Mouse (Mus musculus): ENCODE results near the gene Nbl1.

Gene Nbl1

DNA sequence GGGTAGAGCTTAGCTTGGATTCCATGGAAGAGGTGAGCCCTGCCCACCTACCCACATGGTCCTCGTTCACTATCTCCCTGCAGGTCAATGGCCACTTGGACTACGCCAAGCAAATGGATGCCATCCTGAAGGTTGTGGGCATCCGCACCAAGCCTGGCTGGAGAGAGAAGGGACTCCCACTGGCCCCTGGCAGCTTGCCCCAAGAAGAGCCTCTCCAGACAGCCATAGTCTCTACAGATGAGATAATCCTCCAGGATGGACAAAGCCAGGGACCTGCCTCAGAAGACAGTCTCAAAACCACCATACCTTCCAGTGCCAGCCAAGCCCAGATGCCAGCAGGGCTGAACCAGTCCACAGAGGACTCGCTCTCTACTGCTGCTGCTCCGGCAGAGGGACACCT lies 34.8 kb downstream of the Nbl1 start:
- DNase-seq, result no peak

DNA sequence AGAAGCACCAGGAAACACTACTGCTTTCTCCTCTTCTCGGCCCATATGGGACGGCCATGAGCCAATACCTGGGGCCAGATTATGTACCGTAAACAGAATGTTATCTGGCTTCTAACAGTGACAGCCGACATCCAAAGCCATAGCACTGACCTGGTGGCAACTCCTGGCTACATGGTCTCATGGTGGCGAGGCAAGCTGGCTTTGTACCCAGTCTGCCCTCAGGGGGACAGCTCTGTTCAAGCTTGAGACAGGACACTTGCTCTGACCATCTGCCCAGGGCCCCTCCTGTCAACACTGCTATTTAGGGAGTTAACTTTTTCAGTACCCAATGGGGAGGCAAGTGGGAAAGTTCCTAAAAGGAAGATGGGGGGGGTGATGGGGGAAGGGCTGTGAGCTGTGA lies 35.5 kb downstream of the Nbl1 start:
- DNase-seq, result no peak

DNA sequence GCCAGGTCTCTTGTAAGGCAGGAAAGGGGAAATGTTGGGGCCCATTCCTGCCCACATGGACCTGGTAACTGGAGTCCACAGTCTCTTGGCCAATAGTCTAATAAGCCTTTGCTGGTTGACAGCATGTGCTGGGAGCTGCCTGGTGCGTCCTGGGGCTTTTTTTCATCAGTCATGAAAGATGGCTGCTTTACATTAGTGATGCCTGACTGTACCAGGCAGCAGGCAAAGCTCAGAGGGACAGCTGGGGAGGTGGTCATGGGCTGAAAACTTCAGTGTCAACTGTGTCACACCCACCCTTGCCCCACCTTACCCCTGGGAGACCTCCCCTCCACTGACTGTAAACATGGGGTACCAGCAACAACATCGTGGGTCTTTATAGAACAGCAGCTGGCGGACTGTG lies 37.0 kb downstream of the Nbl1 start:
- DNase-seq, result no peak

DNA sequence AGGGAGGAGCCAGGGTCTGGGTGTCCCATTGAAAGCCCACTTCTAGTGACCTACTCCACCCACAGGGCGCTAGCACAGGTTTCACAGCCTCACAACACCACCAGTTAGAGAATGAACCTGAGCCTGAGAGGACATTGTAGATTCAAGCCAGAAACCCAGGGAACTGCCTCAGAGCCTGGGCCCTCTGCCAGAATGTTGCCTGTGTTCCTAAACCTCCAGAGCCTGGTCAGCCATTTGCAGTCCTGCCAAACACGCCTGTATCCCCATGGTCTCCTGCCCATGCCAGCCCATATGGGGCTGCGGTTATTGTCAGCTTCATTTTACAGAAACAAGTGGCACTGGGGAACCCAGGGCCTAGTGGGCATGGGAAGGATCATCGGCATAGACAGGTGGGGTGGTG lies 37.5 kb downstream of the Nbl1 start:
- DNase-seq, result no peak

DNA sequence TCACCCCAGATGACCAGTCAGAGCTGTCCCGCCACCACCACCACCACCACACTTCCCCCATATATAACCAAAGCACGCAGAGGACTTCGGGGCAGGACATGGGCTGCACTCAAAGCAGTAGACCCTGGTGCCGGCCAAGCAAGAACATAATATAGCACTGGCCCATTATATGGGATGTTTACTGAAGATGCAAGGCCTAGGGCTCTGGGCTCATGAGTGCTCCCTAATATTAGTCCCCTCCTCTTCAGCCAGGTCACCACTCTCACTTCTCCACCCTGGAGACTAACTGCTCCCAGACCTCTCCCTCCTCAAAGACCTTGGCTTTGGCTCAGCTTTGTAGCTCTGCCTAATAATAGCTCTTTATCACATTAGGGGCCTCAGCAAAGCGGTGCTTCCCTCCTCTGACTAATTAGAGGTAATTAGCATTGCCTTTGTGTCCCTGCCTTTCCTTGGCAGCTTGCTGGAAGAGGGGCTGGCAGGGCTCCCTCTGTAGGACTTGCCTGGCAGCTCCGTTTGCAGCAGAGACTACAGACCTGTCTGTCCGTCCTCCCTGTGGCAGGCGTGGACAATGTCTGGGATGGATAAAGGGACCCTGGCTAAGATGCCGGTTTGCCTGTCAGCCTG lies 38.4 kb downstream of the Nbl1 start:
- no peak for DNase-seq

DNA sequence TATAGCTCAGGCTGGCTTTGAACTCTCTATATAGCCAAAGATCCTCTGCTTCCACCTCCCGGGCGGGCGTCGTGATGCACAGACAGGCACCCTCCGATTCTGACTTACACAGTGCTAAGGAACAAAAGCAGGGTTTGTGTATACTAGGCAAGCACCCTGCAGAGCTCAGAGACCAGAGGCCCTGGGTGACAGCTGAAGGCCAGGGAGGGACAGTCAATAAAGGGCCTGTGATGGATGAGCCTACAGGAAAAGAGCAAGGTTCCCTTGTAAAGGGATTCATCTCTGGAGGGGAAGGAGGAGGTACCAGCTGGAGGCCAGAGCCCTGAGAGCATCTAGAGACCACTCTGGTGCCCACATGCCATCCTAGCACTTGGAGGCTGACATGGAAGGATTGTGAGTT lies 39.4 kb downstream of the Nbl1 start:
- DNase-seq, result no peak

DNA sequence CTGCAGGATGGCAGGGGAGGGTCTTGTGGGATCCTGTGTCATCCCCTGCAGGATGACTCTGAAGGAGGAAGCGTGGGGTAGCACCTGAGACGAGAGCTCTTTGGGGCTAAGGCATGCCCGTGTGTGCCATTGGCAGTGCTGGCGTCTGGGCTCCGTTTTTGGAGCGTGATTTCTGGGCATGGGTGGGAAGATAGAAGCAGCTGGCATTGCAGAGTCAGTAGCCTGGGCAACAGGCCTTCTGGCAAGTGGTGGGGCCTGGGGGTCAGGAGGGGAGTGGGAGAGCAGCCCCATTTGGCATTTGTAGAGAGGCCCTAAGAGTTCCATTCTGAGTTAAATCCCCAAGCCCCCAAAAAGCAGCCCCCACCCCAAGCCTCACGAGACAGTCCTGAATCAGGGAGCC lies 40.0 kb downstream of the Nbl1 start:
- DNase-seq, result no peak

DNA sequence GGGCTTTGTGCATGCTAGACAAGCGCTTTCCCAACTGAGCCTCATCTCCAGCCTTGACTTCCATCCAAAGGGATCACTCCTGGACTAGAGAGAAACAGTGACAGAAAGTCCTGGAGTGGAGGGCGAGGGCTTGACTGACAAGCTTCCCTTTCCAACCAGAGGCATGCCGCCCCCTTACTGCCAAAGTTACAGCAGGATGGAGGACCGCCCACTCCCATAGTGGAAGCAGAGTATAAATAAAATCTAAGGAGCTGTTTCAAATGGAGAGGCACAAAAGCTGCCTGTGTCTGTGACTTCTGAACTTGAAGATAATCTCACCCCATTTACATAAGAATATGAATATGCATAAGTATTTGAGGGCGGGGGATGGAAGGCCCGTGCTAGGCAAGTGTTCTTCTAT lies 44.3 kb downstream of the Nbl1 start:
- DNase-seq, result no peak

DNA sequence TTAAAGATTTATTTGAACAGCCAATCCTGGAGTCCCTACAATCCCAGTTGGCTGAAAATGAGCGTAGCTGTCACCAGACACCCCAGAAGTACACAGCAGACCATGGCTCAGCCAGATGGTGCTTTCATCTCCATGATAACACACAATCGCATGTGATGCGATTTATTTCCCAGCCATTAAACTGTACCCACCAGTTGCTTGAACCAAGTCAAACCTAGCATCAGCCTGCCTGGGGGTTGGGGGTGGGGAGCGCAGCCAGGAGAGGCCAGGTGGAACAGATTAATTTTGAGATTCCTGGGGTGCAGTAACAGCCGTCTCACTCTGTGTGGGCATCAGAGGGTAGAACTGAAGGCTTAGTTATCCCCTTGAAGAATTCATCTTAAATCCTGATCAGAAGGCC lies 46.4 kb downstream of the Nbl1 start:
- no peak for DNase-seq

DNA sequence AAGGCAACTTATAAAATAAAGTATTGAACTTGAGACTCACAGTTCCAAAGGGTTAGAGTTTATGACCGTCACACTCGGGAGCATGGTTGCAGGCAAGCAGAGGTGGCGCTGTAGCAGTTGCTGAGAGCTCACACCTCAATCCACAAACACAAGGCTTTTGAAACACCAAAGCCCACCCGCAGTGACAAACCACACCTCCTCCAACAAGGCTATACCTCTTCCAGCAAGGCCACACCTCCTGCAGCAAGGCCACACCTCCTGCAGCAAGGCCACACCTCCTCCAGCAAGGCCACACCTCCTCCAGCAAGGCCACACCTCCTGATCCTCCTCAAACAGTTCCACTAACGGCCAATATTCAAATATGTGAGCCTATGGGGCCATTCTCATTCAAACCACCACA lies 48.2 kb downstream of the Nbl1 start:
- DNase-seq, result no peak

DNA sequence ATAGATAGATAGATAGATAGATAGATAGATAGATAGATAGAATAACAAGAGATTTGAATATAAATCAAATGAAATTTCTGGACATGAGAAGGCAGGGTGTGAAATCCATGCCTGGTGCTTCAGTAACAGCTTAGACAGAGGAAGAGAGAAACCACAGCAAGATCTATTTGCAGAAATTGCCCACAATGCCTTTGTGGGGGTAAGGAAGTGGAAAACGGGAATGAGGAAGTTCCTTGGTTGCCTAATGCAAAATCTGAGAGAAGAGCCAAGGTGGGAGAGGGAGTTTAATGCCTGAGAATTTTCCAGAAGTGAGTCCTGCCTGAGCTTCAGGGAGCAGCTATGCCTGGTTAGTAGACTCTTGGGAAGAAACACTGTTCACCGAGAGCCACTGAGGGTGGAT lies 49.2 kb downstream of the Nbl1 start:
- no peak for DNase-seq

DNA sequence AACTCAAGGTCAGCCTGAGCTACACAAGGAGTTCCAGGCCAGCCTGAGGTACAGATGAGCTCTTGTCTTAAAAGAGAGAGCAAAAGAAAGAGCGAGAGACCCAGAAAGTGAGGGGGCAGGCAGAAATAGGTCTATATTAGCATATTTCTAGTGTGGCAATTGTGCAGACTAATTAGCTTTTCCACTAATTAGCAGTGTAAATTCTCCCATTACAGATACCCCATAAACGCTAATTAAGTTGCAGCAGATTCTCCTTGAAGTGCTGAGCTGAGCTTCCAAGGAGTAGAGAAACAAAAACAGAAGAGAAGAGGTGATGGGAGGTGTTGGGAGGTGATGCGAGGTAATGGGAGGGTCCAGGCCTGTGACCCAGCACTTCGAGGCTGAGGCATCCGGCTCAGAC lies 50.2 kb downstream of the Nbl1 start:
- no peak for DNase-seq

DNA sequence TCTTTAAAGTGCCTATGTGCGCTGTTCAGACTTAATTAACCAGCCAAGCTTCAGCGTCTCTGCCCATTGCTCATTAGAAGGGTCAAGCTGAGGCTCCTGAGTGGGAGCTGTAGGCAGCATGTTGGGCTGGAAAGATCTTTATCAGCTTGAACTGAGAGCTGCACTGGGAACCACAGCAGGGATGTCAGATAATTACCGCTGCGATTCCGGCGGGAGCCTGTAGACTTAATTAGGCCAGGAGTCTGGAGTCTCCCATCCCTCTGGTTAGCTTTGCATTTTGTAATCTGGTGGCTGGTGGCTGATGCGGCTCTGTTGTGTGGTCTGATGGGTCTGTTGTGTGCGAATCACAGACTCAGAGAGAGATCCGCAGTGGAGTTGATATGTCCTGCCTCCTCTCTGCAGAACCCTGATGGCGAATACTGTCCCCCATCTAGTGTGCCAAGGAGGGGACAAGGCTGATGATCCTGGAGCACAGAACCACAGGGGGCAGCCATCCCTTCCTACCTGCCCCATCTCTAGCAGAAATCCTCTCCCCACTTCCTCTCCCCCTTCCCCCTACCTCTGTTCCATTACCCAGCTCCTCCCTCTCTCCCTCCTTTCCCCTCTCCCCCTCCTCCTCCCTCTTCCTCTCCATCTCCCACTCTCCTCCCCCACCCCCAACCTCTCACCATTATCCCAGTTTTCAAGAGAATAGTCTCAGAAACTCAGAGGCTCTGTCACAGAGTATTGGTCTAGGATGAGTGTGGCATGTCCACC lies 52.5 kb downstream of the Nbl1 start:
- no peak for DNase-seq

DNA sequence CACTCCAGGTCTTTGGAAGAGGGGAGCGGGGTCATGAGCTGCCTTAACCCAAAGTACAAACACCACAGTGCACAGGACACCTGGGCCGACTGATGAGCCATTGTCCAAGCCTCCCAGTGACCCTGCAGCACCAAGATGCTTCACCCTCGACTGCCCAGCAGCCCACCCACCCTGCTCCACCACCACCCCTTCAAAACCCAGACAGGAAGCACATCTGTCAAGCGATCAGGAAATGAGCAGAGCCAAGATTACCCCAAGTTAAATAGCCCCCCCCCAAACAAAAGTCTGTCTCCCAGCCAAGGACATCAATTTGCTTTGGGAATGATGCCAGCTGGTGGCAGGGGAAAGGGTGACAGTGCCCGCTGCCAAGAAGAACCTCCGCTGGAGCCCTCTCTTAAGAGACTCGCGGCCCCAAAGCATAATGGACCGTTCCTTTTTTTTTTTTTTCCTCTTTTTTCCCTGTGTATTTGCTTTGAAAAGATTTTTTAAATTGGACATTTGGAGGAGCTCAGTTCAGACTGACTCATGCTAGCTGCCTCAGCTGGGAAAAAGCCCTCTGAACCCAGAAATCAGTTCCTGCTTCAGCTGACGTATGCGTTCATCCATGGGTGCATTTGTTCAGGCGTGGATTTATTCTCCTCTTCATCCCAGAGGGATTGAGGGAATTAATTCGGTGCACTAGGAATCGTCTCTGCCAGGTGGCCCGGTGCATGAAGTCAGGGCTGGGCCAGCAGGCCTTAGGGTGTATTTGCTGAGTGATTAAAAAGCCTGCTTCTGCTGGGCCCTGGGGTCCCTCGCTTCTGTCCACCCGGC lies 54.8 kb downstream of the Nbl1 start:
- no peak for DNase-seq

DNA sequence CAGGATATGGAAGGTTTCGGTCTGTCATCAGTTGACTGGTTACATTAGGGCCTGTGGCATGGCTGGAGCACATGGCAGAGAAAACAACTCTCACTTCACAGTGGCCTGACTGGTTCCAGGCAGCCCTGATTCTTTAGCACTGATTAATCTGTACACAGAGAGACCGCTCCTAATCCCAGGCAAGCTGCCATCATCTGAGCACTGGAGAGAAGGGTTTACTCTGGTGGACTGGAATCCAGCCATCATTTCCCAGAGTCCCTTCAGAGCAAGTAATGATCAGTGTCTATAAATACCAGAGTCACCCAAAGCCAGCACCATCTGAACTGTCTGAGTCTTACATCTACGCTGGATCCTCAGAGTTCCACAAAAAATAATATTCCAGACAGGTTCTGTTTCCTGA lies 57.0 kb downstream of the Nbl1 start:
- no peak for DNase-seq

DNA sequence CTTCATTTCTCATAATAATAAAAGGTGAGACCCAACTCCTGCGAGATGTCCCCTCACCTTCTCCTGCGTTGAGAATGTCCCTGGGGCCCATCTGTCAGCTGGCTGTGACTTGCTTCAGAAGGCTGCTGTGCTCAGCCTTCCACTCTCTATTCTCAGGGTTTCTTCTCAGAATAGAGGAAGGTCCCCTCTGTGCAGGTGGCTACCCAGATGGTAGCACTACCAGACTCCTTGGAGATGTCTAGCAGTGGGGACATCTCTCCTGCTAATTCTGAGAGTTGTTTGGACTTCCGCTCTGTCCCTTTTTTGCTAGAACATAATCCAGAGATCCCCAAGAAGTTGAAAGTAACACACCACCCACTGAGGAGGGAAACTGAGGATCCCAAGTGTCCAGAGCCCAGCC lies 57.9 kb downstream of the Nbl1 start:
- DNase-seq, result no peak

DNA sequence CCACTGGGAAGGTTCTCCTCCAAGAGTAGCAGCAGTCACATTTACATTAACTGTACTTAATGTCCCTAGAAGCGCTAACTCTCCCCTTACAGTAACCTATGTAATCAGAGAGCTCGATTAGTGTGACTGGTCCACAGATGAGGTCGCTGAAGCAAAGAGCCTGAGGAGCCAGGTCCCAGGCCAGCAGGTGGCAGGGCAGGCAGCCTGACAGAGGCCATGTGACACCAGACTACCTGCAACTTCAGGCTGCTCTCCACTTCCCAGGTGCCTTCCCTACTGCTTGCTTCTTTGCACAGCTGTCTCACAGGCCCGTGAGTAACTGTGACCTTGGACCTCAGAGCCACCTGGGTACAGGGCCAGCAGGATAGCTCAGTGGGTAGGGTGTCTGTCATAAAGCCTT lies 58.3 kb downstream of the Nbl1 start:
- no peak for DNase-seq

DNA sequence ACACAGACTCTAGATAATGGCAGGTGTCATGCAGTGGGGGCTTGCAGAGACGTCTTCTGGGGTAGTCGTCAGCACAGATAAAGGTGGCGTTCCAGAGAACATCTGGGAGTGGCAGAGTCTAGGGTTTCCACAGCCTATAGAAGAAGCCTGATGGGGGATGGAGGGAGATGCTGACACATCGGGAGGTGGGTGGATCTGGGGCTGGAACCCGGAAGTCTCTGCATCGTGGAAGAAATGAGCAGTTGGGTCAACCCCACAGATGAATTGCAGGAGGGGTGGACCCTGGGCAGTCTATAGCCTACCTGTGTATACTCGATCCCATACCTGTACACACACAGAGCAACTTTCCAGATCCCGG lies 58.8 kb downstream of the Nbl1 start:
- no peak for DNase-seq

DNA sequence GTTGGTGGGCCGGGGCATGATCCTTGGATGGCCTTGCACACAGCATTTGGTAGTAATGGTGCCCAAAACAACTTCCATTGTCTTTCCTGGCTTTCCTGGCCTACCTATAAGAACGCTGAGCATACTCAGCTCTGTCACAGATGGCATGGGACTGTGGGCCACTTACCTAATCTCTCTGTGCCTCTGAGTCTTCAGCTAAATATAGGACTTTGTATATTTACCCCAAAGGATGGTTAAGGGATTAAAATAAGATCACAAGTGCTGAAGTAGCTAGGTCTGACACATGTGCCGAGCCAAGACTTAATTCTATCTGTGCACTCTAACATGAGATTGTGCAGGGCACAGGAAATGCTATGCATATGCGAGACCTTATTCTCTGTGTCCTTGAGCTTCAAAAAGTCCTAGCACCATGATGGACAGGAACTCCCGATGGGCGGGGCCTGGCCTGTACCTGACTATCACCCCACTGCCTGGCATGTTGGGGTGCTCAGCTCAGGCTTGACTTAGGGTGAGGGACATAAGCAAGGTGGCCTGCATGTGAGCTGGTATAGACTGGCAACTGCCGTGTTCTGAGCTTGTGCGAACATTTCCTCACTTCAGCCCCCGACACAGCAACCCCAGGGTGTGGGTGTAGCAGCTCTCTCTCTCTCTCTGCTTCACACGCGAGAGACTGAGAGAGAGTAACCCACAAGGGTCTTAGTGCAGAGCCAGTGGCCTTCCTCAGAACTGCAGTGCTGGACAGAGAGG lies 59.4 kb downstream of the Nbl1 start:
- DNase-seq, result no peak

DNA sequence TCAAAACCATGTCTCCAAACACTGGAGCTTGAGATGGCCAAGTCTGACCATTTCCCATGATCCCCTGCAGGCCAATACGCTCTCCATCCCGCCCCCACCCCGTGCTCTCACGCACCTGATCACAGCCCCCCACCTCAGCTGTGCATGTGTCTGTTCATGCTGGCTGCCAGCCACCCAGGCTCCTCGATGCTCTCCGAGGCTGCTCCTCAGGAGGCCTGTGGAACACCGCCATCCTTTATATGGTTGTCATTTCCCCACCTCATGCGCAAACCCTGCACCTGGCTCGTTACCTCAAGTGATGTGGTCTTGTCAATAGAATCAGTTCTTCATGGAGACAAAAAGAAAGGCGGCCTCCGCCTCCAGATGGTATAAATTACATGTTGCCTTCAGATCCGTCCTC lies 60.3 kb downstream of the Nbl1 start:
- DNase-seq, result no peak

Measured in lung, adult 18-20 months (tissue).